Mouse (Mus musculus) cerebellum, adult 9-11 months (tissue): ENCODE data around the gene Skil.
A peak's percentile ranks its signal among the peaks of the same experiment; 100 is the strongest.

ENCODE experiments used
- DNase-seq: peaks from one replicate; pipeline ENCODE4 v3.0.0; 2022

The Skil gene

DNA sequence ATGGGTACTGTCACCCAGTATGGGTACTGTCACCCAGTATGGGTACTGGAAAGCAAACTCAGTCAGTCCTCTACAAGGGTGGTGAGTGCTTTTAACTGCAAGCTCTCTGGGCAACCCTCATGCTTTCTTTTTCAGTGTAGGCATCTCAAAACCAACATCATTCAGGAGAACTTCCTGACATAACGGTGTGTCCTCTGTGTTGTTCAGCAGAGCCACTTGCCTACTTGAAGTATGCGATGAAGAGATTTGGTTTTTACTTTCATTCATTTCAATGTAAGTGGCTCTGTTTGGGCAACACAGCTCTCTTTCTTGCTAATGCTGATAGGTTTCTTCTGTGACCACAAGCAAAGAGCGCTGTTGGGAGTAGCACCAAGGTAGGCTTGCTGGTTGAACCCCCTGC lies 9.9 kb upstream of the Skil start:
- no peak for DNase-seq

DNA sequence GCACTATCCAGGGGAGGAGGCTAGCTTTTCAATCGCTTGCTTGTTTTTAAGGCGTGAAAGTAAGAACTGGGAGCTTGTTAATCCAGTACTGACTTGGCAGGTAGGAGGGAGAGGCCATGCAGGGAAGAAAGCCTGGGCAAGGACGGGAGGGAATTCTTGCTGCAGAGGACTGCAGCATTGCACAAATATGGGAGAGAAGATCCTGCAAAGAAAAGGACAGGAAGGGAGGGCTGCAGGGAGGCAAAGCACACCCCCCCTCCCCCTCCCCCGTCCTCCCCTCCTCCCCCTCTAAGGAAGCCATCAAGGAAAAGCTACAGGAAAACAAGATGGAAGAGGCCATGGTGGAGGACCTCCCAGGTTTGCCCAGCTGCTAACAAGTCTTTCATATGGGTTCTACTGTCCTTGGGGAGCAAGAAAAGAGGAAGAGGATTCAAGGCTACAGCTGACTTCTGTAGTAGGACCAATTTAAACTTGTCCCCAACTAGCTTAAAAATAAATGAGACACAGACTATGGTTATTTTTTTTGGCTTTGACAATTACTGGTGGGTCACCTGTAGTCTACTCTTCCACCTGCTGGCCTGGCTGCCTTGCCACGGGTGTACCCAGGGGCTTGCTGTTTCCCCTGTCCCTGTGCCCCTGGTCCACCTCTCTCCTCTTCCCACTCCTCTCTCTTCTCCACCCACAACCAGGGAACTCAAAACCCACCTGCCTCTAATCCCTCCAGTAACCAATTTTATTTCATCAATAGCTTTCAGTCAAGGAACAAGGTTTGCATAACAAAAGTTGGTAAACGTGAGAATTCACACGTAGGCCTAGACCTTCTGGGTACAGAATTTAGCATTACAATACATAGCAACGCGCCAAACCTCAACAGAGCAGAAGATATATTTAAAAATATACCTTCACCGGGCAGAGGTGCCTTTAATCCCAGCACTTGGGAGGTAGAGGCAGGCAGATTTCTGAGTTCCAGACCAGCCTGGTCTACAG lies 5.8 kb upstream of the Skil start:
- DNase-seq: no peak

DNA sequence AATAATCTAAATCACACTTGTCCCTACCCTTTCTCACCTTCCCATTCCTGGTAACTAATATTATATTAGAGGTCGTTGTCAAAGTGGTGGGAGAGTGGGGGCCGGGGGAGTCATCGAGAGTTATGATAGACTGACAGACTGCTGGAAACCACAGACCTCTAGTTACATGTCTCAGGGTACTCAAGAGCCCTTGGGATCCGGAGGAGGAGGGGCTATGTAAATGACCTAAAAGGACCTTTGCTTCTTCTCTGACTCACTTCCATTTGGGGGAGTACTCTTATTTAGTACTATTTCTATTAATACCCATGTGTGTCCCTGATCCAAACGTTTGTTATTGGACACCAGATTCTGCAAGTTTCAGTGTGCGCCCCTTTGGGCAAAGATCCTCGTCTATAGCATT lies 4.9 kb upstream of the Skil start:
- DNase-seq: no peak

DNA sequence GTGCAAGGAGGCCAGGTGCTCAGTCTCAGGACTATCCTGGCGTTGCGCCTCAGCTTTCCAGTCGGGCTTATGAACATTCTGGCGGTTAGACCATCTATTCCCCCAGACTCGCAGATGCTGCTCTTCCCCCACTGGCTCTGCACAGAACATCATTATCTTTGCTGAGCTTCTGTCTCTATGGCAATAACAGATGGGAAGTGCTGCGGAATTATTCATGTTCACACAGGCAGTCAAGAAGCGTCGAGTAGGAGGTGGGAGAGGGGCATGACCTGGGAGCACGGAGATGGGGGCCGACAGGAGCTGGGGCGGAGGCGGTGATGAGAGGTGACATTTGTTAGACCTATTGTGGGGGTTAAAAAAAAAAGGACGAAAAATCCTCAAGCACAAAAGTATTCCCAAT lies 1.7 kb upstream of the Skil start:
- peak; percentile 65 for DNase-seq

DNA sequence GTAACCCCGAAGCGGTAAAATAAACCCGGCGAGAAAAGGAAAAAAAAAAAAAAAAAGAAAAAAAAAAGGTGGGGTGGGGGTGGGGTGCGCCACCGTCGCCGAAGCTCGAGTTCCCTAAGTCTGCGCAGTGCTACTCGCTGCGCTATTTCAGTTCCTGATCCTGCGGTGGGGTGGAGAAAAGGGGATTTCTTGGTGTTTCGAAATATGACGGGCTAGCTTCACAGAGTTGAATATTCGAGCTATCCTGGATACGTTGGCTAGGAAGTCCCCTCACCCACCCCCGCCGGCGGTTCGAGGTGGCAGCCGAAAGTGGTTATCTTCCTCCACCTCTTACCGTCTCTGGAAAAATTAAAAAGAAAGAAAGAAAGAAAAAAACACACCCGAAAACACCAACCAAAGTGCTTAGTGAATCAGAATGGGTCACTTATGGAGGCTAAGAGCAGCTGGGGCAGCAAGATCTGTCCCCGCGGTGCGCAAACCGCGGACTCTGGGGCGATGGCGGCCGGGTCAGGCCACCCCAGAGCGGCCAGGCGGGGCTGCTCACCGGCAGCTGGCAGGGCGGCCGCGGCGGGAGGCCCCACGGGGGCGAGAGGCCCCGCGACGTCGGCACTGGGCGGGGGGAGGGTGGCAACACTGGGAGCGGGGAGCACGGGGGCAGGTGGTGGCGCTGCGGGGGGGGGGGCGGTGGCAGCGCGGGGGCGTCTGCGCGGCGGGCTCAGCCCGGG lies 1.1 kb upstream of the Skil start:
- DNase-seq: peak; percentile 66

DNA sequence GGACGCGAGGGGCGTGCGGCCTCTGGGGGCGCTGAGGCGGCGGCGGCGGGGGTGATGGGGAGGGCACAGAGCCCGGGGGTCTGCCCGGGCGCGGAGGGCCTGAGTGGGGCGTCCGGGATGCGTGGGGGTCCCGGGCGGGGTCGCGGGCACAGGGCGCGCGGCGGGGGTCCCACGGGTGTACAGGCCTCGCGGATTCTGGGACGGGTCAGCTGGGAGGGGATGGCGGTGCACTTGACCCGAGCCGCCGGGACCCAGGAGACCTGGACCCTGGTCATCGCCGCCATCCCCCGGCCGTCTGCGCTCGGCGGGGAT lies 277 bp downstream of the Skil start:
- no peak for DNase-seq

DNA sequence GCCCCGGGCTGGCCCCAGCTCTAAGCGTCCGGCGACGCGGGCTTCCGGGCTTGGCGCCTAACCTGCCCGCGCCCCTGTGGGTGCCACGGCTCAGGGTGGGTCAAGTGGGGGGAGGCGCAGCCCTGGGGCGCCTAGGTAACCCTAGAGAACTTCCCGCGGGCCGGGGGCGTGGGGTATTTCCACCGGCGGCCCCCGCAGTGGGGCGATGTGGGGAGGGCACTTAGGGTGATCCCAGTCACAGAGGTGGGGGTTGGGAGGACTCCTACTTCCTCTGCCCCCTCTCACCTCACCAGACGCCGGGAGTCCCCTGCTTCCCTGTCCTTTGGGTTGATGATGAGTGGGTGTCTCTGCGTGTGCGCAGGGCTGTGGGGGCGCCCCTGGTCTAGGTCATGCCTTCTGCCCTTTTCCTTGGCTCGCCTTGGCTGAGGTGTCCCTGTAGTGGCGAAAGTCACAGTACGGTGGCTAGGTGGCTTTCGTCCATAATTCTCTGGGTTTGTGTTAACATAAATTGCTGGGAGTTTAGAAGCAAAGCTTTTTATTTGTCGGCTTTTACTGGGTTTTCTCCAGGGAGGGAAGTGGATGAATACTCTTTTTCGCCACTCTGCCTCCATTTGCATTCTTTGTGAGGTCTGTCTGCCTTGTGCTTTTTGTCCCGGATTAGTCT lies 765 bp downstream of the Skil start:
- DNase-seq: peak; percentile 81

DNA sequence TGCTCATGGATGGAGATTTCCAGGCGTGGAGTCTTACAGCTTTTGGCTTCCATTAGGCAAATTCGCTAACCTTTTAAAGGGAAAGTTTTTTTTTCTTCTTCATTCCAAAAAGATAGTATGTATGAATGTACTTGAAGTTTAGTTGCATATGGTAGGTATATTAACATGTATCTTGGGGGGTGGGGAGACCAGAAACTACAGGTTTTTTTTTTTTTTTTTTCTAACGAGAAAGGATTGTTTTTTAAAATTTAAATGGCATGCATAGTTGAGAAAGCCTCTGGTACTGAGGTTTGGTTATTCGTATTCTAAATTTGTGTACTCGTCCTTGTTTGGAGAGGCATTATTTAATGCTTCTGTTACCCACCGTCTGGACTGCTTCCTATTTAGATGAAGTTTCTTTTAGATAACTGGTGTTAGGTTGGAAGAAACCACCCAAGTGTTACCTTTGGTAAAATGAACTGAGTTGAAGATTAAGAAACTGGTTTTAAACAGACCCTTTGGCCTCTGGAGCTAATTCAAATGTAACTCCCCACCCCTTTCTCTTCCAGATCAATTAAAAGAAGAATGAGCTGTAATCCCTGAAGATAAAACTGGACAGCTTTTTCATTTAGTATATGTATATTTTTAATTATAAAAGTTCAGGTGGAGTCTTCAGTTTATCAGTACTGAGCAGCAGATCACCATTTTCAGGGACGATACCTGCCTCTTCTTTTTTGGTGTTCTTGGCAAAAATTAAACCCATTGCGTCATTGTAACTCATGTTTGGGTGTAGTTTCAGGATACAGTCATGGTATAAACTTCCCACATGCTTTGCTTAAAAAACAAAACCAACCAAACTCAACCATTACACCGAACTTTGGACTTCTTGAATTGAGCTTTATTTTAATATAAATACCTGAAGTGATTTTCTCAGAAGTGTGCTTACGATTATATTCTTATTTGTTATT lies 1.6 kb downstream of the Skil start:
- no peak for DNase-seq

DNA sequence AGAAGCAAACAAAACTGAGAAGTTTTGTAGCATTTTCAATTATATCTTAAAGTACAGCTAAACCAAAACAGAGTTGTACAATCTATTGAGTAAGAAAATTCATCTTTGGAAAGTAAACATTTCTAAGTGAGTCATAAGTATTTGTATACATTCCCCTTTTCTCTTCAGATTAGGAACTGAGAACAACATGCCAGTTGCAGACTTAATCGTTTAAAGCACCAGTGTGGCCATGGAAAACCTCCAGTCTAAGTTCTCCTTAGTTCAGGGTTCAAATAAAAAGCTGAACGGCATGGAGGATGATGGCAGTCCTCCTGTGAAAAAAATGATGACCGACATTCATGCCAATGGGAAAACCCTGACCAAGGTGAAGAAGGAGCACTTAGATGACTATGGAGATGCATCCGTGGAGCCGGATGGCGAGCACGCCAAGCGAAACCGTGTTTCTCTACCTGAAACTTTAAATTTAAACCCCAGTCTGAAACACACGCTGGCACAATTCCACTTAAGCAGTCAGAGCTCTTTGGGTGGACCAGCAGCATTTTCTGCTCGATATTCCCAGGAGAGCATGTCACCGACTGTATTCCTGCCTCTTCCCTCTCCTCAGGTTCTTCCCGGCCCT lies 2.4 kb downstream of the Skil start:
- no peak for DNase-seq

DNA sequence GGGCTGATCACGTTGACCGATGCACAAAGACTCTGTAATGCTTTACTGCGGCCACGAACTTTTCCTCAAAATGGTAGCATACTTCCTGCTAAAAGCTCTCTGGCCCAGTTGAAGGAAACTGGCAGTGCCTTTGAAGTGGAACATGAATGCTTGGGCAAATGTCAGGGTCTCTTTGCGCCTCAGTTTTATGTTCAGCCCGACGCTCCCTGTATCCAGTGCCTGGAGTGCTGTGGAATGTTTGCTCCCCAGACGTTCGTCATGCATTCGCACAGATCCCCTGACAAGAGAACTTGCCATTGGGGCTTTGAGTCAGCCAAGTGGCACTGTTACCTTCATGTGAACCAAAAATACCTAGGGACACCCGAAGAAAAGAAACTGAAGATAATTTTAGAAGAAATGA lies 3.1 kb downstream of the Skil start:
- DNase-seq: no peak

DNA sequence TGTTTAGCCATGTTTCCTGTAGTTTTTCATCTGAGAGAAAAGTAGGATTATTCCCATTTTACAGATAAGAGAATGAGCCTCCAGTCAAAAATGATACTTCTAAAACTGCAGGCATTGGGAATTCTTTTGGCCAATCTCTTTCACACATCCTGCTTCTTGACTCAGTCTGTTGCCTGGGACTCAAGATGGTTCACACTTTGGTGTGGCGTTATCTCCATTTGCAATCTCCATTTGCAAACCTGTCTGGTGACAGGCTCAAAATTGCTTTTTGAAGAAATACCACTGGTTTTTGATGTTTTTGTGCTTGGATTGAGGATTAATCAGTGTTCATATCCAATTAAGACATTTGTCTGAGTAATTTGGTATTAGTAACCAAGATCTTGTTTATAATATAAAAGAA lies 3.7 kb downstream of the Skil start:
- no peak for DNase-seq

DNA sequence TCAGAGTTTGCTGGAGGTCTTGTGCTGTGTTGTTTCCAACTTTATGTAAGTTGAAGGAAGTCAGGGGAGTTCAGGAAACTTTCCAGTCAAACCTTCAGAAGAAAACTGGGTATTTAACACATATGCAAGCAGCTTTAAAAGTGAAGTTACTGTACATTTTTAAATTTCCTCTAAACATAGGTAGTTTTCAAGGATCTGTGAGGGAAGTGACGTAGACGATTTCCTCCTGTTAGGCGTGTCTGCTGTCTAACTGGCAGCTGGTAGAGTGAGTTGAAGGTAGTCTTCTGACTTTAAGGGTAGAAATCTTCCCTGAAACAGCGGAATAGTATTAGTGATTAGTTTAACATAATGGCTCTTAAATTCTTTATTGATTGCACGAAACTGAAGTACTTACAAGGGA lies 5.2 kb downstream of the Skil start:
- no peak for DNase-seq

DNA sequence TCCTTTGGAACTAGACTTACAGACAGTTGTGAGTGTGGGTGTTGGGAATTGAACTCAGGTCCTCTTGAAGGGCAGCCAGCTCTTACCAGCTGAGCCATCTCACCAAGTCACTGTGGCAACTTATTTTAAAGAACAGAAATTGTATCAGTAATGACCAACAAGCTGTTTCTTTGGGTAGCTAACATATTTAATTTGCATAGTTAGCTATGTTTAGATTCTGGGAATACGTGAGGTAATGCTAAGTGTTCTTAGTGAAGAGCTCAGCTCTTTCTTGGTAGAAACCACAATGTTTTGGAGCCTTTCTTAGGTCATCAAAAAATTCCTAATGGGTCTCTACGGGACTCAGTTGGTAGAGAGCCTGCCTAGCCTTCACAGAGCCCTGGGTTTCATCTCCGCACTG lies 5.9 kb downstream of the Skil start:
- DNase-seq: no peak

DNA sequence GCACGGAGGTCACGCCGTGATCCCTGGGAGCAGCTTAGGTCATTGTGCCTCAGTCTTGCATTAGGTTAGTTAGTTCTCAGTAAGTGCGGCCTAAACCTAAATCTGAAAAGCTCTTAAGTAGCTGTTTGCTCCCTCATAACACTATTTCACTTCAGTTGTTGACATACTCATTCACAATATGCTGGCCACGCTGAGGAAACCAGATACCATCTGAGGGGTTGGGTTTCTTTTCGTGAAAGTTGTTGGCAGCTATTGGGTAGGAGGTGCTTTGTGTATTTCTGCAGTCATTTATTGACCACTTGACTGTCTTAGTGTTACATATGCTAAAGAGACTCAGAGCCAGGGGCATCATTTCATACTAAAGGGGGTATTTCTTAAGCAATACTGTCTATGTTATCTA lies 10.1 kb downstream of the Skil start:
- DNase-seq: no peak

DNA sequence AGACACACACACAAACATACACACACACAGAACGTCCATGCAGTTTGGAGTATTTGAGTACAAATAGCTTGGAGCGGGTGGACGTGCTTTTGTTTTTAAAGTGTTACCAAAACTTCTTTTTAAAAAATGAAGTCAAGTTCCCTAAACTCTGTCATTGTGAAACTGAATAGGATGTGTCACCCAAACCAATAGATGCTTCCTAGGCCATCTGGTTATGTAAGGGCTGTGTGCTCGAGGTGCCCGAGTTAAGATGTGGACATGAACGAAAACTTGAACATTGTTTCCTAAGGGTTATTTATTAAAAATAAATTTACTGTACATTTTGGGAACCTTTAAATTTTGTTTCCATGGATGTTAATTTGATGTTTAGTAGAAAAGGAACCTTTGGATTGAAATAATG lies 11.7 kb downstream of the Skil start:
- DNase-seq: no peak

DNA sequence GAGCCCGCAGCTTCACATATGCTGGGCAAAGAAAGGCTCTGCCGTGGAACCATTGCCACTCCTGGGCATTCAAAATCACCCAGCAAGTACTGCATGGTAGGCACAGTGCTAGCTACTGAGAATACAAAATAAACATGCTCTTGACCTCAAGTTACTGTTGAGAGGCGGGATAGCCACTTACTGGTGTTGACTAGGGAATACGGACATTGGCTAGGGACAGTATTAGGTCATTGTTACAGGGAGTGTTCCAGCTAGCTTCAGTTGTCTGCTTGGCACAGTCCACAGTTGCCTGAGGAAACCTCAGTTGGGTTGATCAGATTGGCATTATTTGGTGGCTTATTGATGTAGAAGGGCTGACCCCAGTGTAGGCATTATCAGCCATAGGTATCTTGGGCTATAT lies 12.8 kb downstream of the Skil start:
- DNase-seq: no peak

DNA sequence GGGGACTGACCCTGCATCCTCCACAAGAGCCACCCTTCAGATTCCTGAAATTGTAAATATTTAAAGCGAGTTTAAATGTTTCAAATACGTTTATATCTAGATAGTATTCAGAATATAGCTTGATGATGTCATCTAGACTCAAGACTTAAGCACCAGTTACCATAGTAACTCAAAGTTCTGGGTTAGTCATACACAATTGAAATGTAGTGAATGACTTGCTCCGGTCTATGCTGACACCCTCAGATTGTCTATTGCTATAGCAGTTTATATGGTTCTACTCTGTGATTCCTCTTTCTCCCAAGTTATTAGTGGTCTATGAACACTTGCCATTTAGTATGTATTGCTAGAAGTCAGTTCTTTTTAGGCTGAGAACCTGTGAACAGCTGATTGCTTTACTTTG lies 14.2 kb downstream of the Skil start:
- DNase-seq: no peak

DNA sequence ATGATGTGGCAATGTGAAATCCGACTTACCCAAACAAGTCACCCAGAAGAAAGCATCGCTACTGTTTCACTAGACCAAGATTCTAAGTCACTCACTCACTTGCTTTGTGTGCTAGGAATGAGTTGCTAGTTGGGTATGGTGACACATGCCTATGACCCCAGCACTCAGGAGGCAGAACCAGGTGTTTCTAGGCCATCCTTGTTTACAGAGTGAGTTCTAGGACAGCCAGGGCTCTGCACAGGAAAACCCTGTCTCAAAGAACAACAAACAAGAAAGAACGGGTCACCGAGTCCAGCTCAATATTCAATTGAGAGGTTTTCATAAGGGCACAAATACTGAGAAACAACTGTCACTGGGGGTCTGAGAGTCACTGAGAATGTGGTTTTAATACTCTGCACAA lies 28.2 kb downstream of the Skil start:
- DNase-seq: no peak

DNA sequence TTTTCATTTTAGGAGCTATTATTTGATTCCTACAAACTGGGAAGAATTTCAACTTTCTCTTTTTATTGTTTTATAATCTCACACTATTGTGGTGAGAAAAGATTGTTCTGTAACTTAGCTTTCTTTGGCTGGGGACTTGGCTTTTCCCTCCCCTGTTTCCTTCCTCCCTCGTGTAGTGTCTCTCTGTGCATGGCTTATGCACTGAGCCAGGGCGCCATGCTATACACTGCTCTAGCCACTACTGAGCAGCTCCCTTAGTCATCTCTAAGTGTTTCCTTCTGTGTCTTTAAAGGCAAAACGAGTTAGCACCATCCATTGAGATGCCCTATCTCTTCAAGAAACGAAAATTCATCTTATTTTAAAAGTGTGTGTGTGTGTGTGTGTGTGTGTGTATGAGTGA lies 31.4 kb downstream of the Skil start:
- no peak for DNase-seq

DNA sequence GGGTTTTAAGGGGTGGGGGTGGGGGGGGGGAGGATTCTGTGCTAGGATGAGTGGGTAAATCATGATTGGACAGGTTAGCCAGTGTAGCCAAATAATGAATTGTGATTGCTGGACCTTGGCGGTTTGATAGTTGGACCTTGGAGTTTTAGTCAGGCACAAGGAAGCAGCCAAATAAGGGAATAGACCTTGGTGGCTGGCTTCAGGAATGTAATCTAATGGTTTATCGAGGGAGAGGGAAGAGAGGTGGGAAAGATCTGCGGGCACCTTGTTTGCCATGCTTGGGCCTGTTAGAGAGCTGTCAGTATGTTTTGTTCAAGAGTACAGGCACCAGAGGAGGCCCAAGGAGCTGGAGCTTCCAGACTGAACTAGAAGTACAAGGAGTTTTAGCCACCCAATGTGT lies 32.0 kb downstream of the Skil start:
- no peak for DNase-seq

DNA sequence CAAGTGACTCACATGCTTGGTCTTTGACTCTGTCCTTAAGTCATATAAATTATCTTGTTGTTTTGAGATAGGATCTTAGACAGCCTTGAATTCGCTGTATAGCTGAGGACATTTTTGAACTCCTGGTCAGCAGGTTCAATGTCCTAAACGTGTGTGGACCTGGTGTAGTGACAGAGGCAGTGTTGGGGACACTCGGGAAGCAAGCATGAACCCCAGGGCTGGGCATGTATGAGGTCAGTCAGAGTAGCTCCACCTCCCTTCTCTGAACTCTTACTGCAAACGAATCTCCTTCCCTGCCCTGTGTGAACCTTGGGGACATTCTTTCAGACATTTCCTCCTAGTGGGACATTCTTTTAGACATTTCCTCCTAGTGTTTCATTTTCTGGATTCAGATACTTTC lies 34.9 kb downstream of the Skil start:
- DNase-seq: no peak

DNA sequence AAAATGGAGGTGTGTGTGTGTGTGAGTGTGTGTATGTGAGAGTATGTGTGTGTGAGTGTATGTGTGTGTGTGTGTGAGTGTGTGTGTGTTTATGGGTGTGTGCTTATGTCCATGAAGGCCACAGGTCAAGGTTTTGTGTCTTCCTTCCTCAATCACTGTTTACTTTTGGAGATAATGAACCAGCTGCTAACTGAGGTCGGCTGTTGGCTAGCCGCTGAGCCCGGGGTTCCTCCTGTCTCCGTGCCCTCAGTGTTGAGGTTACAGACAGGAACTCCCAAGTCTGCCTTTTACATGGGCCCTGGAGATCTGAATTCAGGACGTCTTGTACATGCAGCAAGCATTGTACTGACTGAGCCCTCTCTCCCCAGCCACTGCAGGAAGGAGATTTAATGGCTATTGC lies 38.8 kb downstream of the Skil start:
- no peak for DNase-seq
